Mouse (Mus musculus) cerebellum, adult 11 months (tissue): ENCODE results near the gene Mcrip2.
A peak's percentile ranks its signal among the peaks of the same experiment; 100 is the strongest.

Experiments used
- DNase-seq: peaks from one replicate; pipeline ENCODE4 v3.0.0; 2022

Gene Mcrip2

DNA sequence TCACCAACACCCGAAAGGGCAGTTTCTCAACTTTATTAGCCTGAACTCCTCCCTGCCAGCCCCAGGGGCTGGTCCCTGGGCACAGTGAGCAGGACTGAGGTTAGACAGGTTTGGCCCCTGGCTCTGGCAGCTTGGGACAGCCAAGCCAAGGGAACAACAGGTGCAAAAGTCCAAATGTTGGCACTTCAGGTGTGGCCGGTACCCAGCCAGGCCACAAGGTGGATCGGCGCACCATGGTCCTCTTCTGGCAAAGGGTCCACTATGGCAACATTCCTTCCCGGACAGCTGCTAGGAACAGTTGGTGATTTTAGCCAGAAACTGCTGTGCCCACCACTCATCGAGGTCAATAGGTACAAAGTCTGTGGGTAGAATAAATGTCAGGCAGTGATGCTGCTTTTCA, 4.9 kb downstream of the Mcrip2 start:
- no peak for DNase-seq

DNA sequence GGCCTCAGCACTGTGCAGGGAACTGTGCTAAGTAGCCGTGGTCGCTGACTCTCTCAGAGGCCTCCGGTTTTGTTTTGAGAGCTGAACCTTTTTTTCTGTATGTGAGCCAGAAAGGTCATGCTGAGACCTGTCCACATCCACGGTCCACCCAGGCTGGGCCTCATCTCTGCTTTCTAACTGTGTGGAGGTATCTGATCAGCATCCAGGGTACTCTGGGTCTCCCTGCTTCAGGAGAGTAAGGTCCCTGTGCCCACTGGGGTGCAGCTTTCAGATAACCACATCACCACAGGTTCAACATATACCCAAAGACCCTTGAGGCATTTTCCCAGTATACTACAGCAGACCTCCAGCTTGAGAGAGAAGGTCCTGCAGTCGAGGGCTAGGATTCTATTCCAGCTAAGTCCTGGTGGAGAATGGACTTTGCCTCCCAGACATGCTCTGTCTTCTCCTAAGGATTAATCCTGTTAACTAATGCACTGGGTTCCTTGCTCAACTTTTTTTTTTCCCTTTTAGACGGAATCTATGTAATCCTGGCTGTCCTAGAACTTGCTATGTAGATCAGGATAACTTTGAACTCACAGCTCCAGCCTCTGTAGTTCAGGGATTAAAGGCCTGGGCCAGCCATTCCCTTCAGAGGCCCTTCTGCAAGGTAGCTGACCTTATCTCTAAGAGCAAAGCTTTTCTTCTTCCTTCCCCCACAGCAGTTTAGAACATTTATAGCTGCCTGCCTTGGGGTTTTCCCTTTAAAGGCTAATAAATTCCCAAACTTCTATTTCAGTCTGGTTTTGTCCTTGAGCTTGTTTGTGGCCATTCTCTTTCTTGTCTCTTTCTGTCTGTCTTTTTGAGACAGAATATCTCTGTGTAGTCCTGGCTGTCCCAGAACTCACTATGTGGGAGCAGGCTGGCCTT, 6.6 kb downstream of the Mcrip2 start:
- no peak for DNase-seq

- peak; percentile 85 for DNase-seq
Observed at GRCm38 (mm10) chr17:25860832-25861703, 7.5 kb downstream of the Mcrip2 start, which contains the start of gene Wdr90. Gene Wdr90 (minus strand): TSS chr17:25861501.

DNA sequence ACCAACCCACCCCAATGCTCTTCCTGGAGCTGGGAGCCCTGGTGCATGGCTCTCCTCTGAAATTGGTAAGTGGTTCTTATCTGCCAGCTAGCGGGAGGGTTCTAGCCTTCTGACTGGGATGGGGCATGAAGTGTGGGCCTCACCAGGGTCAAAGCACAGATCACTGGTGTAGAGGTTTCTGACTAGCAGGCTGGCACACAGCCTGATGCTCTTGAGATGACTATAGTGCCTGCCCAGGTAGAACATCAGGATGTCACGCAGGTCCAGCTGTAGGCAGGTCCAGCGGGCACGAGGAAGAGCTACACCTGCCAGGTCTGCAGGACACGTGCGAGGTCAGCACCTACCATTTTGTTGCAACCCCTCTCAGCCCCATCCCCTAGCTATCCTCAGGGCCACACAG, 8.3 kb downstream of the Mcrip2 start:
- no peak for DNase-seq

DNA sequence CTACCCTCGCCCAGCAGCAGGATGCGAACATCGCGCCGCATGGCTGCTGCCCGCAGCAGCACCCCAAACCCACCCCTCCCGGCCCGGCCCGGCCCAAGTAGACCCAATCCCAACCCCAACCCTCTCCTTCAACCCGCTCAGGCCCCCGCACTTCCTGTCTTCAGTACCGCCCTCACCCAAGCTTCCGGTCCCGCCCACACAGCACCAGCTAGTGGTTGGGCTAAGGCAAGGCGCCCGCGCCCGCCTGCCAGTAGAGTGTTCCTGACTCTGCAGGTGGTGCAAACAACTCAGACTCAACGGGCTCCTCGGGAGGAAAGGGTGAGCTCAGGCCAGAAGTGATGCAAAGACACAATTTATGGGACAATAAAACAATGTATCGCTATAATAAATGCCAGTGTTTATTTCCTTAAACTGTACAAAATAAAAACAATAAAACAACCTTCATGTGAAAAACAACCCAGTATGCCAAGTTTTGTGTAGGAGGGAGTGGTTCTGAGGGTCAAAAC, 24.1 kb downstream of the Mcrip2 start, which contains the start of gene Rhot2:
TSS of gene Rhot2 (minus strand) at position 456 of the 506 bp plus-strand sequence.
- DNase-seq, result peak; percentile 90

GRCm38 (mm10) chr17:25843636-25844395, 24.7 kb downstream of the Mcrip2 start:
- no peak for DNase-seq

DNA sequence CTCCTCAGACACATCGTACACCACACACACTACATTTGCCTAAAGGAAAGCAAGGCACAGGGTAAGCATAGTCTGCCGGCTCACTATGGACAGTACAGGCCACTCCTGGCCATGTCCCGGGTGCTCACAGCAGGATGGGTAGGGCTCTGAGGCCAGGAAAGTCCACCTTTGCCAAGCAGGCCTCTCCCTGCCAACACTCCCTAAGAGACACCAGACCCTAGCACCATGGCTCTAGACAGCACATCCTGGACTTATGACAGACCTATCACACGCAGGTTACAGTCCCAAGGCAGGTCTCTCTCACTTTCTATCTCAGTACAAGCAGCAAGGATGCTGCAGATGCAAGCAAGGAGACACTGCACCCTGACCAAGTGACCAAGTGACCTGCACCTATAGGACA, 25.4 kb downstream of the Mcrip2 start:
- no peak for DNase-seq

DNA sequence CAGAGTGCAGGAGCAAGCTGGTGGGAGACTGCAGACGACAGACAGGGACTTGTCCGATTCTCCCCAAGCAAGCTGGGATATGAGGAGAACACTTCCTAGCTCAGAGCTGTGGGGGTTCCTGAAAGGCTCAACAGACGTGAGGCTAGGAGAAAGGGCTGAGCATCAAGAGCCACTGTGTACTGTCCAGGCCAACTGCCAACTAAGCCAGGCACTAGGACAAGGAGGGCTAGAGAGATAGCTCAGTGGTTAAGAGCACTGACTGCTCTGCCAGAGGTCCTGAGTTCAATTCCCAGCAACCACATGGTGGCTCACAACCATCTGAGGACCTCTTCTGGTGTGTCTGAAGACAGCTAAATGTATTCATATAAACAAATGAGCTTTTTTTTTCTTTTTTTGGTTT, 26.1 kb downstream of the Mcrip2 start:
- no peak for DNase-seq

- DNase-seq, result no peak
Observed at GRCm38 (mm10) chr17:25841117-25841880, 27.3 kb downstream of the Mcrip2 start, which contains the start of gene Gm20683. Gene Gm20683 (minus strand): TSS chr17:25841763.

DNA sequence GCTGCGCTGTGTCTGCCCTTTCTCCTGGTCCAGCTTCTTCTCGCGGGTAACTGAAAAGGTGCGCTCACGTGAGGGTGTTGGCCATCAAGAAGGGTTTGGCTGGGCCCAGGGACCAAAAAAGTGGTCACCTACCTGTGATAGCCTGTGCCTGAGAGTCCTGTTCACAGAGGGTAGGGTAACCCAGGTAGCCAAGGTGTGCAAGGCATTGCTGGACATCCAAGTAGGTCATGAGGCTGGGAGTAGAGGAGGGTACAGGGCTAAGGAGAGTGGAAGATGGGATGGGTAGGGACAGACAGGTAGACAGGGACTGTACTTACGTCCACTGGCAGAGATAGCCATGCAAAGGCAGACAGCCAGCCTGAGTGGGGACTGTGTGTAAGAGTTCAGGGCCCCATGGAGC, 28.0 kb downstream of the Mcrip2 start:
- no peak for DNase-seq

- no peak for DNase-seq
Observed at GRCm38 (mm10) chr17:25839455-25840235, 28.9 kb downstream of the Mcrip2 start.

DNA sequence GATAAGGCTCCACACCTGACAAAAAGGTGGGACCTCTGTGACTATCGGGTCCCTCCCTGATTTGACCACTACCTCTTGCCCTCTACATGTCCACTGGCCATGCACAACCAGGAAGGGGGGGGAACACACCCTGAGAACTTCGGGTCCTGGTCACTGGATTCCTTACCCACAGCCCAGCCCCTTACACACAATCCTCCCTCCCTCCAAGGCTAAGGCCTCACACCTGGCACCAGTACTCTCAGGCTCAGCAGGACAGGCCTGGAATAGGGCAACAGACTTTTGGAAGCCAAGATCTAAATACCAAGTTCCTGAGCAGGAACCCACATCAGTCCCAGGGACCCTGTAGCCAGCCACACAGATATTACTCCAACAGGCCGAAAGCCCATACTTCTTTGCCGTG, 29.7 kb downstream of the Mcrip2 start:
- no peak for DNase-seq

GRCm38 (mm10) chr17:25837533-25837932, 31.0 kb downstream of the Mcrip2 start:
- no peak for DNase-seq

GRCm38 (mm10) chr17:25837076-25837410, 31.5 kb downstream of the Mcrip2 start, which contains the start of gene Rhbdl1:
Gene Rhbdl1 (minus strand): TSS chr17:25837295.
- peak; percentile 86 for DNase-seq

- no peak for DNase-seq
Observed at GRCm38 (mm10) chr17:25836397-25837075, 32.0 kb downstream of the Mcrip2 start.

GRCm38 (mm10) chr17:25835816-25836215, 32.7 kb downstream of the Mcrip2 start:
- no peak for DNase-seq

DNA sequence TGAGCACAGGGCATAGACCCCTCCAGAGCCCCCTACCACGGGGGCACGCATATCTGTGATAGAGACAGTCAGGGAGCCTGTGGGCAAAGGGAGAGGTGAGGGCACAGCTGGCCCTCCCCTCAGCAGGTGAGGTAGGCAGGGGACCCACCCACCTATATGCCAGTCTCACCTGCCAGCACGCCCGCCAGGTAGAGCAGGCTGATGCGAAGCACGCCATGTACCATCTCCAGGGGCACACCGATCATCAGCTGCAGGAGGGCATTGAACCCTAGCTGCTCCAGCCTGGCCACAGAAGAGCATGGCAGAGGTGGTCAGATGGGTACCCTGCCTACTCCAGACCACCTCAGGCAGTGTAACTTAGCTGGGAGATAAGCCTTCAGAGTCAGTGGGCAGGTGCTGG, 33.3 kb downstream of the Mcrip2 start:
- no peak for DNase-seq

- DNase-seq, result no peak
Observed at GRCm38 (mm10) chr17:25834595-25835222, 33.9 kb downstream of the Mcrip2 start.

GRCm38 (mm10) chr17:25833961-25834594, 34.5 kb downstream of the Mcrip2 start:
- DNase-seq, result no peak
